Mouse (Mus musculus) ES-E14 (cell line): Measurements from ENCODE around the gene Ube2d3.

ENCODE experiments used
- CHD2 ChIP-seq: IDR thresholded peaks from 2 replicates; pipeline ENCODE4 v1.6.1; 2014; ENCODE audit warnings: mild to moderate bottlenecking, low read depth, low read length, inconsistent platforms
- MAFK ChIP-seq: IDR thresholded peaks from 2 replicates; pipeline ENCODE4 v1.6.1; 2014; ENCODE audit warnings: mild to moderate bottlenecking, low read depth, low read length, inconsistent platforms; ENCODE audit not compliant: insufficient read depth
- ZC3H11A ChIP-seq: IDR thresholded peaks from 2 replicates; pipeline ENCODE4 v1.6.1; 2012; ENCODE audit warnings: low read depth, mild to moderate bottlenecking, inconsistent platforms, low read length, borderline replicate concordance

- TF ChIP-seq CHD2 (no peak), ZC3H11A (no peak), MAFK (no peak)
These were observed 20.7 kb upstream of the Ube2d3 start for GRCm38 (mm10) chr3:135417245-135417644.
